Mouse (Mus musculus): ENCODE measurements at regions not wholly inside any gene's neighbourhood (a gene's known extent, or its start where the extent isn't known, plus 50 kb on each side); places are given as distances from the start of the nearest gene placed in this dataset.

DNA sequence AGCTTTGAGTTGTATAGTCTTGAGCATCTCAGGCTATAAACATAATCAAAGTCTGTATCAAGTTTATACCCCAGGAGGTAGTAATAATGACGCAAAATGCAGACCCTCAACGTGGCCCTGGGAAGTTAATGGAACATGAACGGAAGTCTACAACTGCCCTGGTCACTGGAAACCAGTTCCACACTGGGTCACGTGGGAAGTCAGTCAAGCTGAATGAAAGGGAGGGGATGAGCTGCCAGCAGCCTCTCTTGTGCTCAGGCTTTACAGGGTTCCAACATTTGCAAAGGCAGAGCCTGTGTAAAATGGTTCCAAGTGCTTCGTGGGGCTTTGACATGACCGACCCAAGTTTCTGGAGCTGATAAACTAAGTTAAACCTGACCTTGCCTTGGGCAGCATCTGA, 229.4 kb downstream of the Lnpk start:
- DNase-seq: no peak

DNA sequence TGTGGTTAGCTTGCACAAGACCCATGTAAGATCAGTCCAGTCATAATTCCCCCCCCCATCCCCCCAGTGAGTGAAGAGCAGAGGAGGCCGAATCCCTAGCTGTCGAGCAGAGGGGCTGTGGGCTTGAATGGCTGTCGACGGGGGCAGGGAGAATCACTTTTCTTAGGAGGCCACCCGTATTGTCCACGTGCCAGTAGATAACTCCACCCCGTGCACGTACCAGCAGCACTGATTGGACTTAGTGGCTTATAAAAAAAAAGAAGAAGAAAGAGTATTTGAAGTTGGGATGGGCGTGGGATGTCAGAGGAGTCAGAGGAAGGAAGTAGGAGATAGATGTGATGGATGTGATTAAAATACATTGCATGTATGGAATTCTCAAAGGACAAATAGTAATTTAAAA, 272.9 kb downstream of the Lnpk start:
- DNase-seq: no peak

DNA sequence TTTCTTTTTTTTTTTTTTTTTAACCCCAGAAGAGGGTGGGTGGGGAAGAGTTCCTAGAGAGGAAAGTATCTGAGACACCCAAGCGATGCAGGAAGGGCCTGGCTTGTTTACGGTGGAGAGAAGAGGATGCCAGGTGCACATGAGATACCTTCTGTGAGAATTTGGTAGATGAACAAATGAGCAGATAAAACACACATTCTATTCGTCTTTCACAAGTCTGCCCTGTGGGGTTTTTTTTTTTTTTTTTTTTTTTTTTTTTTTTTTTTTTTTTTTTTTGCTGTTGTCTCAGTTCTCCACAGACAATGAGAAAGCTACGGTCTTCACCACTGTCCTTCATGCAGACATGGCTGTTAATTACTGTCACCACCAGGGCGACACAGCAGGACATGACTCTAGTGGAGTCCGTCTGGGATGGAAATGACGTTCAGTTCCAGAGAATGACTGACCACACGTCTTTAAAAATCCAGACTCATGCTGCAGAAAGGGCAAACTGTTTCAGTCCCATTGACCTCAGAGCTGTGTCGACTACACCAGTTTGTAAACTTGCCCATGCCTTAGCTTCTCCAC, 278.3 kb downstream of the Lnpk start:
- DNase-seq: peak; percentile 5

DNA sequence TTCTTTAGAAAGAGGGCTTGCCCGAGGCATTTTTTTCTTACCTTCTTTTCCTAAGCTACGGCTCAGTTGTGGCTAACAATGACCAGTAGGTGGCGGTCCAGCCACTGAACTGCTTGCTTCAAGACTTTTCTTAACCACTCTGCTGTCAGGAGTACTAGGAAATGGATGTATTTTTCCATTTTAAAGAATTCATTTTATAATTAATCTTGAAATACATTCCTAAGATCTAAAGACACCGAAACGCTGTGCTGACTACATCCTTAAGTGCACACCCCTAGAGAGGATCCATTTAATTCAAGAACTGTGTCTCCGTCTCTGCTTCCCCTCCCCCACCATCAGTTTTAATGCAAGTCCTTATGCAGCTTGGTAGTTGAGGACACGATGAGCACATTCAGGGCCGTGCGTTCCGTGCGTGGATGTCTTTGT, 278.9 kb downstream of the Lnpk start:
- peak; percentile 74 for DNase-seq

DNA sequence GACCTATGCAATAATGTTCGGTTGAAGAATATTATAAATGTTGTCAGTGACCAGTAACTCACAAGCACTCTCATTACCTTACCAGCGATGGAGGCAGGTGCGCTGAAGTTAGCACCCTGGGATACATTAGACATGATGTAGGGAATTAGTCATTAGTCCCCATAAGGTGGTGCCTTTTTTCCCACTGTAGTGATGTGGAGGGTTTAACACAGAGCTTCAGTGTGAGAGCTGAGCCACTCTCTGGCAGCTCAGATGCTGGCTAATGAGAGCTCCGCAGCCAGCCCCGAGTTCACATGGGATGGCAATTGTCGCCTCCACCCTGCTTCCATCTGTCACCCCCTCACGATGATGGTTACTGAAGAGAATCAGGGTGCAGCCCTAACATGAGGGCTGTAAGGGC, 286.6 kb downstream of the Lnpk start:
- DNase-seq: no peak

DNA sequence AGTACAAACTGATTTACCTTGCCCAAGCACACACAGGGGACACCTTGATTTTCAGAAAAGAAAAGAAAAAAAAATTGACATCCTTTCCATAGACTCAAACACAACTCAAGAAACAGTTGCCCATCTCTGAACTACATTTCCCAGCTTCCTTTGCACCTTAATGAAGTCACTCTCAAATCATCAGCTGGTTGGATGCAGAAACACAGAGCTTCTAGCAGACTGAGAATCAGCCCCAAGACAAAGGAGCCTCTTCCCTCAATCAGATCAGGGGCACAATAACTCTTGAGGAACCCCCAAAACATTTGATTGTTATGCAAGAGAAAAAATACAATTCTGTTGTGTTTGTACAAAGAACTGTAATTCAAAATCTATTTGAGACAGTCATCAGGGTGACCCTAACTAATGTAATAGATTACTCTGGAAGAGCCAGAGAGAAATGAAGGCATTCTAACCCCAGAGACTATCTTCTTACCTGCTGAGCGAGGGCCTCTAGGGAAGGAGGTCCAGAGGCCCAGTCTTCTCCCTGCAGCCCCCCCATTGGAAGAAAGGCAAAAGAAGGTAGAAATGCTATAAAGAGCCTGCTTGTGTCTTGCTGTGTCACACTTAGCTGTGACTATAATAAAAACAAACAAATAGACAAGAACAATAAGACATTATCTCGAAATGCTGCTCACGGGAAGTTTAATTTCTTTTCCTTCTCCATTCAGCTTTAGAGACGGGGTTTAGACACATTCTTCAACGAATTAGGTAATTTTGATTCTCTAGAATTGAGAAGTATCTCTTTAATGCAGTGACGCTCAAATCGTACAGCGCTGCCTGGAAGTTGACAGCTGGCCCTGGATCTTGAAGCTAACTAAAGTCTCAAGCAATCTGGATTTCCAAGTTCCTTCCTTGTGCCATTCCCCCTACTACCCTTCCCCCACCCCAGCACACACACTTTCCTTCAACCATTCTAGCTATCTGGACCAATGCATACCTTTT, 287.5 kb downstream of the Lnpk start:
- no peak for DNase-seq

DNA sequence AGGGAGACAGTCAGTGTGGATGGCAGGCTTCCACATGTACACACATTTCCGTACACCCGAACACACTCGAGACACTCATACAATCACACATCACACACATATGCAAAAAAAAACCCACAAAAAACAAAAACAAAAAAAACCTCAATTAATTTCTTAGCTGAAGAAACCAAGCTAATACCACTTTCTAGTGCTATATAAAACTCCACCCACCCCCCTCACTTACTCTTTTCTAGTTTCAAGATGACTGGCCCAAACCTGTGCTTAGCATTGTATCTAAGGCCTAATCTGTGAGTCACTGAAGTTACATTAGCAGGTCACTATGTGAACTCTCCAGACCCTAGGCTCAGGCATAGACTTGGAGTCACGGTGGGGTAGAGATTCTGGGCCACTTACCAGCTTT, 293.6 kb downstream of the Lnpk start:
- no peak for DNase-seq

DNA sequence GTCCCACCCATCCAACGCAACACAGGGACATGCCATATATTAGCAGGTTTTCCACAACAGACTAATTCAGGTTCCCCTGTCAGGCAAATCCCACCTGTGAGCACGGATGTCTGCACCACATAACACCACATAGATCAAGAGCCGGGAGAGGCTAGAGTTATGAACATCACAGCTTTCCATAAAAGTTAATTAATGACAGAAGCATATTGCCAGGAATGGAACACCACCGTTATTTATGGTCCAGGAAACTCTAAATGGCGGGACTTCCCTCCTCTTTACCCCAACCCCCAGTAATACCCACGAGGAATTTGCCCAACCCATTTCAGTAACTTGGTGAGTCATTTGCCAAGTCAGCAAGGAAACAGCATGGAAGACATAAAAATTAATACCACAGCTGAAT, 314.3 kb downstream of the Lnpk start:
- no peak for DNase-seq

DNA sequence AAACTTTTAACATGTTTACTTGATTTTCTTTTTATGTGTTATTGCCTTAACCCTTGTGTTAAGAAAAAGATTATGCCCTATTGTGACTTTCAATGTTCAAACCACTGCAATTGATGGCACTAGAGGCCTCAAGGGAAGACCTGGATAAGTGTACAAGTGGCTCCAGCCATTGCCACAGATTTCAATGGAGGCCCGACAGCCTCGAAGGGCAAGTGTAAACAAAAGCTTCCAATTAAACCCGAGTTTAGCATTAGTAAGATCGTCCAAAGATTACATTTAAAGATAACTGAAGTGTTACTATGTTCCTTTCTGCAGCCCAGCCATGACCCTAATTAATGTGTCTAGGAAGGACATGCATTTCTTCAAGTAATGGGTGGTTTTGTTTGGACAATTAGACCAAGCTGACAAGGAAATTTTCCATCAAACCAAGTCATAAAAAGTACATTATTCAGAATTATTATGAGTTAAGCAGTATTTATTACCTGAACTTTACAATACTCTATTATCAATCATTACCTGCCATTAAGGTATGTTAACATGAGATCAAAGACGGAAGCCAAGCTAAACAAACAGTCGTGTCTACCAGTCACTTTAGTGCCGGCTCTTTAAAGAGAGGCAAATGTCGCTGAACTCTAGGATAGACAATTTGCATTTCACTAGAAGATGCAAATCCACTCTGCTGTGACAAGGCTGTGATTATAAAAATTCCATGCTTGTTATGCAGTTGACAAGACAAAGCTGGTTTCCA, 322.0 kb downstream of the Lnpk start:
- no peak for DNase-seq

DNA sequence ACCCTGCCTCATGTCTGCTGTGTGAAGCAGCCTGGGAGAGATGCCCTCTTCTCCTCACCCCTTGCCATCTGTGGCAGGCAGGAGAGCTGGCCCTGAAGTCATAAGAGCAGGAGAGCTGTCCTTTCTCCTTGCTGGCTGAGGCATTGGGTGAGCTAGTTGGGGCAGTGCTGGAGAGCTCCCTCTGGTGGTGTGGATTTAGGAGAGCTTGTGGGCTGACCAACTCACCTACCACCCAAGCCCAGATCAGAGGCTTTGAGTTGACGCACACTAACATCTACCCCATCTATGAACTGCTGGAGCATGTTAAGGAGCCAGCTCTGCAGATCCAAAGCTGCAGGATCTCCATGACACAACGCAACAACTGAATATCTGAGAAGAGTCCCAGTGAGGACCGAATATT, 331.7 kb downstream of the Lnpk start:
- peak; percentile 2 for DNase-seq

DNA sequence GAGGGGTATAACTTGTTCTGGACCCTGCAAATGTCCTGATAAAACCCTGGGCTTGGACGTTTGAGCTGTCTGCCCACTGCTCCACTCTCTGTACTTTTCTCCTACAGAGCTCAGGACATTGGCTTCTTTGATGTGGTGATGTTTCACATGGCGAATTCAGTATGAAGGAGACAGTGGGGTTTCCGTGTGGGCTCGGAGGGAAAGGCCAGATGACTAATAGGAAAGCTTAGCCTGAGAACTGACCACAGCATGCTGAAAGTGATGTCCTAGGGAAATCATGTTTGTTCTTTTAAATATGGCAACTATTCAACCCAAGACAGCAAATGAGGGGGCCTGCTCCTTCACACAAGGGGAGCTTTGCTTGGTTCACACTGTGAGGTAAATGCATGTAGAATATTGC, 332.6 kb downstream of the Lnpk start:
- no peak for DNase-seq

DNA sequence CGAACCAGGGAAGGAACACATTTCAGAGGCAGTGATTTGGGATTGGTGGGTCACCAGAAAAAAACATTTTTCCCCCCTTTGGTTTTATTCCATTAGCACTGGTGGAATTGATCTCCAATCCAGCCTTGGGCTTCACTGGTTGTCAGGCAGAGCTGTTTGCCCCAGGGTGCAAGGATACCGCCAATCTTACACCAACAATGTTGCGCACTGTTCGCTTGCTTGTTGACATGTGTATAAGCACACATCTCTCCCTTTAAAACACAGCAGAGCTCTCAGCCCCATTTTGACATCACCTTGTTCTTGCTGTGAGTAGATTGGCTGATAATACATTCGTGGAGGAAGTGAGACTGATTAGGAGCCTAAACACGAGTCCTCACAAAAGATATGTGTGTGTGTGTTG, 333.1 kb upstream of the Atp5g3 start:
- no peak for DNase-seq

DNA sequence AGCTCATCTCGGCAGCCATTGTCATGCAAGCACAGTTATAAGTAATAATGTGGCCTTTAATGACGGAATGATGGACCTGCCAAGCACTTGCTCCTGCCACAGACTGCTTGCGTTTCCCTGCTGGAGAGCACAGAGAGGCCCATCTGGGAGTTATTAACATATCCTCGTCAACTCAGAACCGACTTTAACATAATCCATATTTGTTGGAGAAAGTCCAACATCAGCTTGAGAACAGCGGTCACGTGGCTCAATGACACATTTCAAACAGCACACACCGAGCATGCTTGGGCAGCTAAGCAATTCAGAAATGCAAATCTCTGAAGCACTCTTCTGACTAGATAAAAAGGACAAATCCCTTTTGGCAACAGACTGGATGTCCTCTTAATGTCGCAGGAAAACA, 332.7 kb upstream of the Atp5g3 start:
- DNase-seq: peak; percentile 3

DNA sequence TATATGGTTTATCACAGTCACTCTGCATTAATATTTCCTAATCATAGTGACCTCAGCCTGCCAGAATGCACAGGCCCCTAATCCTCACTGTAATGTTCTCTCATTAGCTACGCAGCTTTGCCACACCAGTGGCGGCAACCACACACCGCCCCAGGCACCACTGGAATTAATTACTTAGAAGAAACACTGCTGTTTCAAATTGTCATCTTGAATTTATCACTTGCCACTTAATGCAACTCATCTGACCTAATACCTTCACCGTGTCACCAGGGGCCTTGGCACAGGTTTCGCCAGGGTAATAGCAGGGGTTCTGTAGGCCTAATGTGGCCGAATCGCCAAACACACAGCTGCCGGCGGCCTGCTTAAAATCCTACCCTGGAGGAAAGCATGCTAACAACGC, 328.5 kb upstream of the Atp5g3 start:
- DNase-seq: no peak

DNA sequence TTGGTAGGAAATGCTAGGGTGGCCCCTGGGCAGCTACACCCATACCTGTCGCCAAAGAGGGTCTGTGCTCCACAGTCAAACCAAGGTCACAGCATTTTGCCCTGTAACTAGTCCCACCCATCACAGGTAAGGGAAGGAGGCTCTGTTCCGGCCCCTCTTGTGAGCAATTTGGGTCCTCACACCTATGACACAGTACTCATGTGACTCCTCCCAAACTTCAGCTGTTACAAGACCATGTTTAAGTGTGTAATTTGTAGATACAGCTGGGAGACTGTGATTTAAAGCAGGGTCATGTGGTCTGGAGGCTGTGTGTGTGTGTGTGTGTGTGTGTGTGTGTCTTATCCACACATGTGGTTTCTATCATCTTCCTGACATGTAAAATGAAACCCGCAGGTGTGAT, 306.3 kb upstream of the Atp5g3 start:
- DNase-seq: no peak

DNA sequence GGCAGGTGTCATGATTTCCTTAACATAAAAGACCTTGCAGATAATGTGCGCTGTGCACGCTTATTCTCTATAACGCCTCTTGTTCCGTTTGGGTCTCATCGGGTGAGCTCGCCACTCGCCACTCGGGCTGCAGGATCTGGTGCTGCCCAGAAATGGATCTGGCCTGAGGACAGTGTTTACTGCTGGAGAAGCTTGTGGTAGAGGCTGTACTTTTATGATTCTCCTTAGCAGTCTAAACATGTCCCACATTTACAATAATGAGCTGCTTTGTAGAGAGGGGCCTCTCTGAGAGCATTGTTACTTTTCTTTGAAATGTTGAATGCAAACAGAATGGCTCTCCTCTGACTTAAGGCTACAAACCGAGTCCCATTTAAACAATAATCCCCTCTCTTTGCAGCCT, 299.1 kb upstream of the Atp5g3 start:
- no peak for DNase-seq

DNA sequence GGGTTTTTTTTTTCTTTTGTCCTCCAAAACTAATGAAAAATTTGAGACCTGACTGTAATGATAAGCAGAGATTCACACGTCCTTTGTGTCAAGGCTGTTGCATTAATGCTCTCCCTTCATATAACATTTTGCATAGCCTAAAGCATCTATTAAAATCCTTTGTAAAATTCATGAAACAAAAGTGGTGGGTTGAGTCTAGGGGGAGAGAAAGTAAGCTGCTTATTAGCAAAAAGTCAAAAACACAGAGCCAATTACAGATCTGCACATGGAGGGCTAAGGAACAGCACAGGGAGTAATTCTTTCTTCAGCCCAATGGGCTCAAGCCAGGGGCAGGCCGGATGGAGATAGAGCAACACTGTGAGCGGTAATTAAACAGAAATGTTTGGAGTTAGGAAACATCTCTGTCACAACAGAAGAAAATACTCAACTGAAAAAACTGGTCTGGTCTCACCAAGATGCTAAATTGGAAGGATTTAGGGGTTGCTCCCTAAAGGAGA, 298.3 kb upstream of the Atp5g3 start:
- no peak for DNase-seq

DNA sequence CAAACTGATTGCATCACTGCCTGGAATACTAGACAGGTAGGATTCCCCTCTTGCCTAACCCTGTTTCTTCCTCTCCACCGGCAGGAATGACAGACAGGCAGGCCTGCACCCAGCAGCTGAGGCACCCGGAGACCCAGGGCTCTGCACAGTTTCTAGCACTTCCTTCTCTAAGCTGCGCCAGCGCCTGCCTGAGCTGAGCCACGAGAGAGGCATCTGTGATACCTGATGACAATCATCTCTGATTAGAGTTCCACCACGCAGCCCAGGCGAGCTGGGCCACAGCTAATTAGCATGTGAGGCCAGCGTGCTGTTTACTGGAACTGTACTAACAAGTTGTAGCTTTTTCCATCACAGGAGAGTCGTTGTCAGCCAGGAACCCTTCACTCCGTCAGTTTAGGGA, 296.3 kb upstream of the Atp5g3 start:
- no peak for DNase-seq

DNA sequence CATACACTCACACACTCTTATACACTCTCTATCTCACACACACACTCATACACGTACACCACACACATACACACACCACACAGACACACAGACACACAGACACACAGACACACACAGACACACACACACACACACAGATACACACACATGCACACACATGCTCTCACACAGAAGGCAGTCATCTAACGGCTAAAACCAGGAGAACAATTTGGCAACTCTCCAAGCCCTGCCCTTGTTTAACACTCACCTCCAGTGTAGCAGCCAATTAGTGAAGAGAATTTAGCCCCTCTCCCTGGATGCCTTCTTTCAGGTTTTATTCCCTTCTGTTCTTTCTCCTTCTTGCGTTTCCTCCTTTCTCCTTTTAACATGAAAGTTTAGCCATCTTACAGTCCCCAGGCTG, 291.6 kb upstream of the Atp5g3 start:
- no peak for DNase-seq

DNA sequence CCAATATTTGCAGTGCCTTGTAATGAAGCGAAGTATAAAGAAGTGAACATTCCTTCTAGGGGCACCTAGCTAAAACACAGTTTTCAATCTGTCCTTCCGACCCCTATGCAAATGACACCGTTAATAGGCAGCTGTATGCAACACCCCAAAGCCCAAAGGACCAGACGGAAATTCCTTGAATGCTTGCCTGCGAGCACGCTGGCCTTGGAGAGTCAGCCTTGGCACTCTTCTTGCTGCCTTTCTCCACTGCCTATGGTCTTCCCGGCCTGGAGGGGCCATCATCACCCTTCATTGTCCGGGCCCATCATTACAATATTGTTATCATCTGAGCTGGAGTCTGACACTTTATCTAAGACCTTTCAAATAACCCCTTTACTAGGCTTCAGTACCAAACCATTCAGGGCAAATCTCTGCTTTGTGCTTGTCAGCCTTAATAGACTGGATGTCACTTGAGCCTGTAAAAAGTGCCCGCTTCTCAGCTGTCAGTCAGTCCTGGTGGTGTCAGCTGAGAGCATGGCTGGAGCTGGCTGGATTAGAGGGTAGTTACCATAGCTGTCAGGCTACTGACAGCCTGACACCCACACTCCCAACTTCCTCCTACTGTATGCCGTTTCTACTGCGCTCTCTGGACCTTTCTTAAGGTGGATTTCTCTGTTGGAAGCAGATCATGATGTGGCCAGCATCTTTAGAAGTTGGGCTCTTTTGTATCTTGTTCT, 290.6 kb upstream of the Atp5g3 start:
- DNase-seq: no peak

DNA sequence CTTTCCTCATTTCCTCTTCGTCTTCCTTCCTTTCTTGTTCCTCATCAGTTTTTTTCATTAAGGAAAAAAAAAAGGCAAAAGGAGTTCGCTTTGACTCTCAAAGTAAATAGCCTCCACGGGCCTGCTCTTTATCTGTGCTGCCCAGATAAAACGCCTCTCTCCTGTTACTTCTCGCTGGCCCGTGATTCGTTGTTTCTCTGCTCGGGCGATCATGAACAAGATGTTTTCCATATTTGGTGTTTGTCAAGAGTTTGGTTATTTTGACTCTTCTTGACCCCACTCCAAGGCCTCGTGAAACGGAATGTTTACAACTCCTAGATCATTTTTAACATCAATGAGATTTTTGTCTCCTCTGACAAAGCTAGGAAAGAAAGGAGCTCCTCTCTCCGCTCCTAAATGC, 288.4 kb upstream of the Atp5g3 start:
- no peak for DNase-seq

DNA sequence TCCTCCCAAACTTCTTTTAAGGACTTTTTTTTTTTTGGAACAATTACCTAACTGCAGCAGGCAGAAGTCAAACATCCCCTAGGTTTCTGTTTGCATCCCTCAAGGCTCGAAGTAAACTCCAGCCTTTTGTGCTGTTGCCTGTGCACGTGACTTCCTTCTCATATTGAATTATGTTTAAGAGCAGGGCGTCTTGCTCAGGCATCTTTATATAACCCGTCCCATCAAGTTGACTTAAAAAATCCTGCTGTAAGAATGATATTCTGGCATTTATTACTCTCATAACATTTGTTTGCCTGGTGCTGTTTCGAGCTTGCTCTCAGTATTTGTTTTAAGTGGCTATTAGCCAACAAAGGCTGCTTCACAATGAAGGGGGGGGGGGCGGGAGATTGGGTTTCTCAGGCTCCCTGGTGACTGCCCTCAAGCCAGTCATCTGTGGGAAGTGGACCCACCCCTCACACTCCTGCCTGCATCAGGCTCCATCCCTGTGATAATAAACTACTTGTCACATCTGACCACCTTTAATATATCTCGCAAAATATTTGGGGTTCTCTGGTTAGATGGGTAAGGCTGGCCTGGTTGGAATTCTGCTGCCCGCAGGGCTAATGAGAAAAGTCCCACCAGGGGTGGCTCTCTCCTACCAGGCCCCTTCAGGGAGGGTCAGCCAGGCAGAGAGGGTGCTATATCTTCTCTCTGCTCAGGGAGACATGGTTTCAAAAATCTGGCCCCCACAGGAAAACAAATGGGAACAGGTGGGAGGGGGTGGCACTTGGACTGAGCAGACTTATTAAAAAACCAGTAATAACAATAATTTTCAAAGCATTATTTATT, 277.1 kb upstream of the Atp5g3 start:
- DNase-seq: no peak

All from lung, postnatal 10 days (tissue).